Mouse (Mus musculus) small intestine, adult 2 months (tissue): ENCODE measurements around the gene Ces1a.

Experiments used
- CTCF ChIP-seq: fragments of 200-500 bp; IDR thresholded peaks from 2 replicates; pipeline ENCODE4 v1.5.1; 2012; ENCODE audit warnings: low read depth, mild to moderate bottlenecking, control low read depth, inconsistent platforms, low read length, moderate library complexity, mixed read lengths; ENCODE audit not compliant: insufficient replicate concordance, insufficient read length; ENCODE audit errors: extremely low read depth
- POLR2A ChIP-seq: fragments of 200-500 bp; IDR thresholded peaks from 2 replicates; pipeline ENCODE4 v1.6.1; 2012; ENCODE audit warnings: low read depth, mild to moderate bottlenecking, control low read depth, inconsistent platforms, low read length, moderate library complexity

- TF ChIP-seq POLR2A, result no peak
- TF ChIP-seq CTCF, result no peak
Observed at GRCm38 (mm10) chr8:93014300-93014699, 33.7 kb downstream of the Ces1a start.
